Mouse (Mus musculus) kidney, adult 2 months (tissue): ENCODE measurements around the gene Cdk9.

ENCODE experiments used
- CTCF ChIP-seq: fragments of 200-500 bp; conservative IDR thresholded peaks from 2 replicates; pipeline ENCODE4 v1.5.1; 2011; ENCODE audit warnings: low read depth, mild to moderate bottlenecking, control low read depth, low read length, moderate library complexity, mixed read lengths; ENCODE audit not compliant: insufficient read depth, insufficient read length
- POLR2A ChIP-seq: fragments of 200-500 bp; IDR thresholded peaks from one replicate; pipeline ENCODE4 v1.6.1; 2011; ENCODE audit warnings: low read depth, low read length, control low read depth

DNA sequence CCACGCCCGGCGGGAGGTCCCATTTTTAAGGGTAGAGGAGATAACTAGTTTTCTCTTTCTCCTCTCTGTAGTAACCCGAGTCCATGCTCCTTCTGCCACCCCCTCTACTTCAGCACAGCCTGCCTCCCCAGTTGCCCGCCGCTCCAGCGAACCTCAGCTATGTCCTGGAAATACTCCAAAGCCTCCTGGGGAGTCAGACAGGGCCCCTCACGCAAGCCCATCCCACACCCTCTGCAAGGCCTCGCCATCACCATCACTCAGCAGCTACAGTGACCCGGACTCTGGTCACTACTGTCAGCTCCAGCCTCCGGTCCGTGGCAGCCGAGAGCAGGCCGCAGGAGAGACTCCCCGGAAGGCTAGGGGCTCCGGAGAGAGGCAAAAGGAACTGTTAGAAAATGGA, 36.2 kb upstream of the Cdk9 start:
- TF ChIP-seq POLR2A: no peak
- no peak for TF ChIP-seq CTCF
